12 mouse cellular contexts compared by ENCODE assay signal in the genomic region with DNA sequence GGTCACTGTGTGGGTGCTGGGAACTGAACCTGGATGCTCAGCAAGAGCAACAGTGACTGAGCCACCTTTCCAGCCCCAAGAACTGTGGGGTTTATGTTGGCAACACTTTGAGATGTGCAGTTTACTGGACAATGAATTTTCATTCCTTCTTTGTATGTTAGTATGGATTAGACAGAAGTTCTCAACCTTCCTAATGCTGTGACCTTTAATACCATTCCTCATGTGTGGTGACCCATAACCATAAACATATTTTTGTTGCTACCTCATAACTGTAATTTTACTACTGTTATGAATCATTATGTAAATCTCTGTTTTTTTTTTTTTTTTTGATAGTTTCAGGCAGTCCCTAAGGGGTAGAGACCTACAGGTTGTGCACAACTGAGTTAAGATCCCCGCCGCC. TPM values are rescaled to one million over a fixed set of nuclear protein-coding genes. Genes with fewer than 3 reads are reported as not detected.
DNase-seq lines count a peak whose midpoint lies in the region; ATAC-seq and TF ChIP-seq lines count a peak whose summit lies in the region.
"Had no signal": no experiment of that assay in that cellular context is flagged by ENCODE, and none has a peak within 500 bp of the region (broad histone marks: within the 10 kb centered on the region; RNA-seq: fewer than 3 reads in every experiment).

No protein-coding gene starts in this region.

- H3K4me2 ChIP-seq in forebrain, embryonic 12.5 days, result no peak overlapping the region
- no peak overlapping the region for H3K4me2 ChIP-seq in forebrain, embryonic 14.5 days (ENCODE audit: low read length)
- H3K4me2 ChIP-seq in liver, embryonic 12.5 days, result peak overlapping the region; percentile 37
- H3K4me2 ChIP-seq in liver, postnatal 0 days (ENCODE audit: low read depth, low read length), result no peak overlapping the region
- H3K4me2 ChIP-seq in intestine, postnatal 0 days (replicated peaks; ENCODE audit: low read depth), result peak overlapping the region; percentile 51
- H3K4me2 ChIP-seq in neural tube, embryonic 15.5 days, result peak overlapping the region; percentile 34

- H3K9ac ChIP-seq in forebrain, embryonic 12.5 days, result no peak overlapping the region
- no peak overlapping the region for H3K9ac ChIP-seq in forebrain, embryonic 14.5 days (ENCODE audit: low read length)
- H3K9ac ChIP-seq in liver, embryonic 12.5 days, result no peak overlapping the region
- H3K9ac ChIP-seq in liver, postnatal 0 days (replicated peaks), result no peak overlapping the region
- no peak overlapping the region for H3K9ac ChIP-seq in intestine, postnatal 0 days (ENCODE audit: low read depth, low read length)
- H3K9ac ChIP-seq in neural tube, embryonic 15.5 days (replicated peaks), result no peak overlapping the region
- H3K9ac ChIP-seq: forebrain, postnatal 0 days had no signal

- 0 out of 2 replicates have a peak overlapping the region, but pooled peaks have one; percentile 5 for H3K4me3 ChIP-seq in forebrain, embryonic 12.5 days (replicated peaks)
- no peak overlapping the region for H3K4me3 ChIP-seq in forebrain, embryonic 14.5 days (ENCODE audit: low read depth, low read length)
- H3K4me3 ChIP-seq in liver, embryonic 12.5 days, result no peak overlapping the region
- H3K4me3 ChIP-seq in liver, postnatal 0 days (ENCODE audit: low read depth, low read length), result no peak overlapping the region
- H3K4me3 ChIP-seq in intestine, postnatal 0 days (ENCODE audit: low read depth, low read length), result peak overlapping the region; percentile 11; the same call in 1 of the 2 replicates
- no peak overlapping the region for H3K4me3 ChIP-seq in neural tube, embryonic 15.5 days (replicated peaks)

- no peaks in the 10 kb centered on the region for H3K36me3 ChIP-seq in forebrain, embryonic 12.5 days (replicated peaks)
- no peaks in the 10 kb centered on the region for H3K36me3 ChIP-seq in forebrain, embryonic 14.5 days (ENCODE audit: control insufficient read depth, insufficient read depth, low read length)
- no peaks in the 10 kb centered on the region for H3K36me3 ChIP-seq in liver, embryonic 12.5 days
- H3K36me3 ChIP-seq in liver, postnatal 0 days (replicated peaks; ENCODE audit: insufficient read depth, low read length), result no peaks in the 10 kb centered on the region
- H3K36me3 ChIP-seq in intestine, postnatal 0 days (ENCODE audit: control insufficient read depth, insufficient read depth), result no peaks in the 10 kb centered on the region
- no peaks in the 10 kb centered on the region for H3K36me3 ChIP-seq in neural tube, embryonic 15.5 days

- 45% methylated on average over 2 of the region's 2 CpGs for WGBS in forebrain, embryonic 12.5 days
- WGBS in forebrain, embryonic 14.5 days, result 74% methylated on average over 2 of the region's 2 CpGs
- 53% methylated on average over 2 of the region's 2 CpGs for WGBS in liver, embryonic 12.5 days (ENCODE audit: insufficient replicate concordance)
- WGBS in liver, postnatal 0 days (ENCODE audit: insufficient replicate concordance), result 72% methylated on average over 2 of the region's 2 CpGs
- WGBS in intestine, postnatal 0 days, result 56% methylated on average over 2 of the region's 2 CpGs
- WGBS in neural tube, embryonic 15.5 days, result 74% methylated on average over 2 of the region's 2 CpGs

- no peak for ATAC-seq in forebrain, embryonic 12.5 days (ENCODE audit: low FRiP score)
- no peak for ATAC-seq in forebrain, embryonic 14.5 days
- no peak for ATAC-seq in liver, embryonic 12.5 days
- no peak for ATAC-seq in liver, postnatal 0 days
- ATAC-seq in intestine, postnatal 0 days, result peak; percentile 25; the same call in 1 of the 2 replicates
- no peak for ATAC-seq in neural tube, embryonic 15.5 days (ENCODE audit: low FRiP score)
- no peak for ATAC-seq in megakaryocyte-erythroid progenitor cell, adult 5-6 weeks (replicated peaks; ENCODE audit: low FRiP score, low TSS enrichment, poor library complexity, severe bottlenecking)
- ATAC-seq: forebrain, postnatal 0 days had no signal

- DNase-seq in forebrain, embryonic 14.5 days (ENCODE audit: low spot score), result no peak
- DNase-seq in liver, postnatal 0 days, result no peak
- no peak for DNase-seq in right cerebral cortex, adult 2 months (ENCODE audit: low spot score in 2 of 2)
- DNase-seq: B cell, adult 2 months; cerebellum, adult 9-11 months; forebrain, postnatal 0 days; kidney, adult 2 months had no signal

- H3K27me3 ChIP-seq in forebrain, embryonic 12.5 days, result peaks cover 9% of the 10 kb centered on the region; the same call in 1 of the 2 replicates
- no peaks in the 10 kb centered on the region for H3K27me3 ChIP-seq in forebrain, embryonic 14.5 days (replicated peaks; ENCODE audit: control insufficient read depth, insufficient read depth, low read length)
- peaks cover 60% of the 10 kb centered on the region for H3K27me3 ChIP-seq in liver, embryonic 12.5 days (replicated peaks)
- H3K27me3 ChIP-seq in liver, postnatal 0 days (ENCODE audit: insufficient read depth, low read length), result peaks cover 8% of the 10 kb centered on the region; the same call in 1 of the 2 replicates
- H3K27me3 ChIP-seq in intestine, postnatal 0 days (replicated peaks; ENCODE audit: control insufficient read depth, insufficient read depth, low read length), result no peaks in the 10 kb centered on the region
- H3K27me3 ChIP-seq in neural tube, embryonic 15.5 days (replicated peaks), result peaks cover 3% of the 10 kb centered on the region; the same call in 1 of the 2 replicates

- no peak for TF ChIP-seq EP300 in liver, postnatal 0 days (IDR thresholded peaks at IDR 0.05; ENCODE audit: low read depth)

- H3K9me3 ChIP-seq in forebrain, embryonic 12.5 days, result no peaks in the 10 kb centered on the region
- no peaks in the 10 kb centered on the region for H3K9me3 ChIP-seq in forebrain, embryonic 14.5 days (replicated peaks; ENCODE audit: control insufficient read depth, low read length)
- no peaks in the 10 kb centered on the region for H3K9me3 ChIP-seq in liver, embryonic 12.5 days (replicated peaks)
- H3K9me3 ChIP-seq in liver, postnatal 0 days (ENCODE audit: low read length), result no peaks in the 10 kb centered on the region
- no peaks in the 10 kb centered on the region for H3K9me3 ChIP-seq in intestine, postnatal 0 days (ENCODE audit: control insufficient read depth)
- no peaks in the 10 kb centered on the region for H3K9me3 ChIP-seq in neural tube, embryonic 15.5 days (replicated peaks)

- TF ChIP-seq CTCF in liver, postnatal 0 days (IDR thresholded peaks at IDR 0.05; ENCODE audit: low read depth), result no peak
- TF ChIP-seq CTCF in intestine, postnatal 0 days (IDR thresholded peaks at IDR 0.05; ENCODE audit: low read depth), result no peak

- no peaks in the 10 kb centered on the region for H3K4me1 ChIP-seq in forebrain, embryonic 12.5 days
- H3K4me1 ChIP-seq in forebrain, embryonic 14.5 days (ENCODE audit: control insufficient read depth, insufficient read depth, low read length), result no peaks in the 10 kb centered on the region
- no peaks in the 10 kb centered on the region for H3K4me1 ChIP-seq in liver, embryonic 12.5 days
- no peaks in the 10 kb centered on the region for H3K4me1 ChIP-seq in liver, postnatal 0 days (ENCODE audit: insufficient read depth)
- H3K4me1 ChIP-seq in intestine, postnatal 0 days (replicated peaks; ENCODE audit: control insufficient read depth, insufficient read depth, low read length), result no peaks in the 10 kb centered on the region
- no peaks in the 10 kb centered on the region for H3K4me1 ChIP-seq in neural tube, embryonic 15.5 days

- no peak overlapping the region for H3K27ac ChIP-seq in forebrain, embryonic 12.5 days
- H3K27ac ChIP-seq in forebrain, embryonic 14.5 days (ENCODE audit: low read depth, low read length), result no peak overlapping the region
- H3K27ac ChIP-seq in liver, embryonic 12.5 days, result no peak overlapping the region
- H3K27ac ChIP-seq in liver, postnatal 0 days (ENCODE audit: low read depth), result no peak overlapping the region
- H3K27ac ChIP-seq in intestine, postnatal 0 days (ENCODE audit: low read depth, low read length), result no peak overlapping the region
- no peak overlapping the region for H3K27ac ChIP-seq in neural tube, embryonic 15.5 days (replicated peaks)

RNA-seq across cellular contexts. Expression of a gene that starts 1.0 kb away (rescaled TPM):
- polyA plus RNA-seq in forebrain, embryonic 12.5 days (2016; fragmentation: Nextera tagmentation; extraction: Ambion mirVana), result 45.1 and 46.7 TPM in 2 replicates
- polyA plus RNA-seq in forebrain, embryonic 14.5 days (2014; fragmentation: Nextera tagmentation; extraction: Ambion mirVana), result 23.4 and 31.8 TPM in 2 replicates
- polyA plus RNA-seq in liver, embryonic 12.5 days (2016; fragmentation: Nextera tagmentation; extraction: Ambion mirVana), result 24.2 and 25.2 TPM in 2 replicates
- polyA plus RNA-seq in liver, postnatal 0 days (2015; fragmentation: Nextera tagmentation; extraction: Ambion mirVana), result 11.0 and 11.6 TPM in 2 replicates
- polyA plus RNA-seq in intestine, postnatal 0 days (2015; fragmentation: Nextera tagmentation; extraction: Ambion mirVana), result 26.6 TPM in 2 replicates
- polyA plus RNA-seq in neural tube, embryonic 15.5 days (2015; fragmentation: Nextera tagmentation; extraction: Ambion mirVana), result 46.1 and 47.3 TPM in 2 replicates
- 81.6 and 102 TPM in 2 replicates for total RNA-seq in megakaryocyte-erythroid progenitor cell, adult 5-6 weeks (2014; fragmentation: Nextera tagmentation)
- 21.5 and 22.6 TPM in 2 replicates for total RNA-seq in megakaryocyte-erythroid progenitor cell, adult 5-6 weeks (2017)

RNA-seq across cellular contexts. Expression of a gene that starts 25.8 kb away (rescaled TPM):
- 49.7 and 50.4 TPM in 2 replicates for polyA plus RNA-seq in forebrain, embryonic 12.5 days (2016; fragmentation: Nextera tagmentation; extraction: Ambion mirVana)
- 68.2 and 71.9 TPM in 2 replicates for polyA plus RNA-seq in forebrain, embryonic 14.5 days (2014; fragmentation: Nextera tagmentation; extraction: Ambion mirVana)
- polyA plus RNA-seq in liver, embryonic 12.5 days (2016; fragmentation: Nextera tagmentation; extraction: Ambion mirVana), result 23.5 and 24.0 TPM in 2 replicates
- 7.8 and 8.0 TPM in 2 replicates for polyA plus RNA-seq in liver, postnatal 0 days (2015; fragmentation: Nextera tagmentation; extraction: Ambion mirVana)
- polyA plus RNA-seq in intestine, postnatal 0 days (2015; fragmentation: Nextera tagmentation; extraction: Ambion mirVana), result 29.0 and 29.9 TPM in 2 replicates
- polyA plus RNA-seq in neural tube, embryonic 15.5 days (2015; fragmentation: Nextera tagmentation; extraction: Ambion mirVana), result 86.2 and 89.1 TPM in 2 replicates
- total RNA-seq in megakaryocyte-erythroid progenitor cell, adult 5-6 weeks (2014; fragmentation: Nextera tagmentation), result 34.5 and 35.6 TPM in 2 replicates
- 26.6 and 65.5 TPM in 2 replicates for total RNA-seq in megakaryocyte-erythroid progenitor cell, adult 5-6 weeks (2017)

Comparison
In these comparisons a context has a peak if more than half of its experiments do, and no peak if none do; other contexts are left out.
1. H3K4me2 ChIP-seq: peak in liver, embryonic 12.5 days (single experiment), intestine, postnatal 0 days (single experiment) and neural tube, embryonic 15.5 days (single experiment); none in forebrain, embryonic 12.5 days (single experiment), forebrain, embryonic 14.5 days (single experiment) and liver, postnatal 0 days (single experiment).
2. H3K4me3 ChIP-seq: peak in forebrain, embryonic 12.5 days (single experiment) and intestine, postnatal 0 days (single experiment); none in forebrain, embryonic 14.5 days (single experiment), liver, embryonic 12.5 days (single experiment), liver, postnatal 0 days (single experiment) and neural tube, embryonic 15.5 days (single experiment).